Mouse (Mus musculus) induced T-regulatory cell, adult 2 months (primary cell): ENCODE results near the gene Dpy30.
A peak's percentile ranks its signal among the peaks of the same experiment; 100 is the strongest.
"Not testable (repeated sequence)": the region's sequence is repeated elsewhere in the genome, so short reads cannot be mapped to it uniquely, and the experiment has no call there.

Experiments used
- DNase-seq: peaks from one replicate; pipeline ENCODE4 v3.0.0-alpha.2; 2012; ENCODE audit warnings: low read depth

The Dpy30 gene

GRCm38 (mm10) chr17:74323844-74324243 lies at the start of gene Dpy30:
Gene Dpy30 (minus strand): TSS chr17:74323944.
- no peak for DNase-seq

- peak; percentile 36 for DNase-seq
Observed at GRCm38 (mm10) chr17:74363592-74363991, 39.8 kb upstream of the Dpy30 start.

GRCm38 (mm10) chr17:74341151-74341550 lies 17.4 kb upstream of the Dpy30 start:
- no peak for DNase-seq

- peak; percentile 76 for DNase-seq
Observed at GRCm38 (mm10) chr17:74338937-74339804, 15.4 kb upstream of the Dpy30 start, which contains the start of gene Spast. Gene Spast (plus strand): TSS chr17:74338987.

GRCm38 (mm10) chr17:74338225-74338931 lies 14.6 kb upstream of the Dpy30 start:
- peak; percentile 95 for DNase-seq

- no peak for DNase-seq
Observed at GRCm38 (mm10) chr17:74331049-74331676, 7.4 kb upstream of the Dpy30 start.

GRCm38 (mm10) chr17:74328146-74328545 lies 4.4 kb upstream of the Dpy30 start:
- peak; percentile 88 for DNase-seq

GRCm38 (mm10) chr17:74327195-74327594 lies 3.5 kb upstream of the Dpy30 start:
- not testable (repeated sequence) for DNase-seq

GRCm38 (mm10) chr17:74322400-74323054 lies 1.2 kb downstream of the Dpy30 start:
- no peak for DNase-seq

GRCm38 (mm10) chr17:74318721-74319120 lies 5.0 kb downstream of the Dpy30 start:
- peak; percentile 50 for DNase-seq

GRCm38 (mm10) chr17:74316309-74316863 lies 7.4 kb downstream of the Dpy30 start:
- peak; percentile 91 for DNase-seq

- DNase-seq = no peak
Observed at GRCm38 (mm10) chr17:74315445-74316308, 8.1 kb downstream of the Dpy30 start.

GRCm38 (mm10) chr17:74306021-74306420 lies 17.7 kb downstream of the Dpy30 start:
- no peak for DNase-seq

GRCm38 (mm10) chr17:74305616-74306015 lies 18.1 kb downstream of the Dpy30 start:
- no peak for DNase-seq

GRCm38 (mm10) chr17:74304060-74304459 lies 19.7 kb downstream of the Dpy30 start:
- no peak for DNase-seq

GRCm38 (mm10) chr17:74300089-74300488 lies 23.7 kb downstream of the Dpy30 start:
- no peak for DNase-seq

GRCm38 (mm10) chr17:74296991-74297390 lies 26.8 kb downstream of the Dpy30 start:
- not testable (repeated sequence) for DNase-seq

GRCm38 (mm10) chr17:74296076-74296823 lies 27.5 kb downstream of the Dpy30 start:
- DNase-seq = peak; percentile 65

GRCm38 (mm10) chr17:74295026-74295970 lies 28.4 kb downstream of the Dpy30 start, which contains the start of gene Memo1:
Gene Memo1 (minus strand): TSS chr17:74295521.
- peak; percentile 82 for DNase-seq
